Mouse (Mus musculus): Measurements from ENCODE around the gene Gys2. TPM values are rescaled to one million over a fixed set of nuclear protein-coding genes. Genes with fewer than 3 reads are reported as not detected.

Gene Gys2
- polyA plus RNA-seq, 1 experiment = 19.9 TPM

DNA sequence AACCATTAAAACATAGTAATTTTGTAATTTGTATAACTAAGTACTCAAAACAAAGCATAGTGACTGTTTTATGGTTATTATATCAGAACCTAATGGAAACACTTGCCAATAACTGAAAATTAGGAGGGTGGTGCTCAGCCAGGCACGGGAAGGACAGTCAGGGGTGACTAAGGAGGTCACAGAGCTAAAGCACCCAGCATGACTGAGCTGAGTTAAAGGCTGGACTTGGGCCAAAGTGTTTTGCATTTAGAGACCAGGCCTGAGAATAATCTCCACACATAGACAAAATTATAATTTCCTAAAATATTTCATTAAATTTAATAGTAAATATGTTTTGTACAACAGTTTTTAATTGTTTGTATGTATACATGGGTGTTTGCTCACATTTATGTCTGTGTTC is 95.8 kb downstream of the Gys2 start:
- DNase-seq (ENCODE audit: low read depth) = no peak

Other genes with a start within 250 kb of the Gys2 start
- gene Iapp, start 174.7 kb downstream of the Gys2 start, polyA plus RNA-seq (2012; rRNA removed) = 3.8 and 5.5 TPM in 2 replicates
- gene Slco1a5, start 150.1 kb downstream of the Gys2 start, polyA plus RNA-seq (2012; rRNA removed) = 3.7 and 3.8 TPM in 2 replicates
- 6.2 and 6.6 TPM in 2 replicates for gene Pyroxd1, start 127.5 kb downstream of the Gys2 start, polyA plus RNA-seq (2012; rRNA removed)
- gene Recql, start 86.0 kb downstream of the Gys2 start, polyA plus RNA-seq (2012; rRNA removed) = 8.7 and 9.1 TPM in 2 replicates
- gene Golt1b, start 85.9 kb downstream of the Gys2 start, polyA plus RNA-seq (2012; rRNA removed) = 14.3 and 19.2 TPM in 2 replicates
- 1.7 TPM in 2 replicates for gene Spx, start 59.7 kb downstream of the Gys2 start, polyA plus RNA-seq (2012; rRNA removed)
- gene Ldhb, start 34.8 kb upstream of the Gys2 start, polyA plus RNA-seq (2012; rRNA removed) = 275 and 419 TPM in 2 replicates
- gene Kcnj8, start 98.5 kb upstream of the Gys2 start, polyA plus RNA-seq (2012; rRNA removed) = 16.9 and 22.6 TPM in 2 replicates
- gene Abcc9, start 229.2 kb upstream of the Gys2 start, polyA plus RNA-seq (2012; rRNA removed) = 7.2 and 9.4 TPM in 2 replicates